7 mouse cellular contexts compared by ENCODE assay signal in the genomic region with DNA sequence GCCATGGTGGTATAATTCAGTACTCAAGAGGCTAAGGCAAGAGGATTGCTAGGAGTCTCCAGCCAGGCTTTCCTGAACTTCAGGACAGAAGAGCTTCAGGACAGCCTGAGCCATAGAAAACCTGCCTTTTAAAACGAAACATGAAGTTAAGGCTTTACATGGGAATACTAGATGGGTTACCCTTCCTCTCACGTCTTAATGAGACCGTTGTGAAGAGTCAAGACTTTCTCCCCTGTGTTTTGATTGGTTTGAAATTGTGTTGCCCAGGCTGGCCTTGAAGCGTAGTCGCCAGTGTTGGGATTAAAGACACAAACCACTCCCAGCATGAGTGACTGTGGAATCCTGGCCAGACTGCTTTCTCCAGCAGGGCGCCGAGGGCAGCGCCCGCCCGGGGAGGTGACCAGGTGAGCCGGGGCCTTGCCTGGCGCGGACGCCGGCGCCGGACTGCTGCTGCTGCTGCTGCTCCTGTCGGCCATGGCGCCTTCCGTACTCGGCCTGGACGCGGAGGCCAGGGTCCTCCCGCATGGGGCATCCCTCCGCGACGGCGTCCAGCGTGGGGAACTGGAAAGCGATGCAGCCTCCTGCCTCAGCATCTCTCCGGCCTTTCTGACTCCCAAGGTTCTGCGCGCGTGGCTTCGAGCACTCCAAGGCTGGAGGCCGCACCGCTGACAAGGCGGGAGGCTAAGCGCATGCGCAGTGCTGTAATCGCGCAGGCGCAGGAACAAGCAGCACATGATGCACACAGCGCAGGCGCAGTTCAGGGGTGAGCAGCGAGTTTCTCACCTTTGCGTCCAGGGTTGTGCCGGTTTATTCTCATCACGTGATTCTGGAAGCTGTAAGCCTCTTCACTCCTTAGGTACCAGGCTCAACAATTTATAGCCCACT. TPM values are rescaled to one million over a fixed set of nuclear protein-coding genes. Genes with fewer than 3 reads are reported as not detected.
DNase-seq lines count a peak whose midpoint lies in the region; ATAC-seq and TF ChIP-seq lines count a peak whose summit lies in the region.

No protein-coding gene starts in this region.

- DNase-seq in 3134 (ENCODE audit: extremely low read depth, insufficient read length, low spot score) (peak; percentile 58), A20 (ENCODE audit: low read depth, low spot score) (peak; percentile 28), MN1 (ENCODE audit: low spot score) (no peak)
- DNase-seq in hindbrain, embryonic 11.5 days (ENCODE audit: low spot score), result no peak
- DNase-seq in liver, postnatal 0 days, result no peak
- DNase-seq in frontal cortex, postnatal 36 days (ENCODE audit: low spot score in 2 of 2), result no peak
- no peak for DNase-seq in cerebellum, postnatal 4 days (ENCODE audit: low spot score in 2 of 2)

- no peaks in the 10 kb centered on the region for H3K27me3 ChIP-seq in hindbrain, embryonic 11.5 days (ENCODE audit: control insufficient read depth, insufficient read depth, low read length)
- H3K27me3 ChIP-seq in liver, postnatal 0 days (ENCODE audit: insufficient read depth, low read length), result no peaks in the 10 kb centered on the region

- H3K36me3 ChIP-seq in hindbrain, embryonic 11.5 days (ENCODE audit: control insufficient read depth, insufficient read depth, low read length), result peaks cover 15% of the 10 kb centered on the region
- peaks cover 67% of the 10 kb centered on the region for H3K36me3 ChIP-seq in liver, postnatal 0 days (replicated peaks; ENCODE audit: insufficient read depth, low read length)

- WGBS in hindbrain, embryonic 11.5 days, result 90% methylated on average over 49 of the region's 49 CpGs
- whole genome bisulfite sequencing in liver, postnatal 0 days (ENCODE audit: insufficient replicate concordance), result 90% methylated on average over 49 of the region's 49 CpGs

- ATAC-seq in hindbrain, embryonic 11.5 days (ENCODE audit: low FRiP score), result peak; percentile 25; the same call in 1 of the 2 replicates
- ATAC-seq in liver, postnatal 0 days, result peak; percentile 22; the same call in 1 of the 2 replicates

- H3K9ac ChIP-seq in hindbrain, embryonic 11.5 days (ENCODE audit: low read depth, low read length), result no peak overlapping the region
- H3K9ac ChIP-seq in liver, postnatal 0 days (replicated peaks), result no peak overlapping the region

- no peaks in the 10 kb centered on the region for H3K9me3 ChIP-seq in hindbrain, embryonic 11.5 days (ENCODE audit: control insufficient read depth, low read length)
- no peaks in the 10 kb centered on the region for H3K9me3 ChIP-seq in liver, postnatal 0 days (ENCODE audit: low read length)

- H3K4me2 ChIP-seq in hindbrain, embryonic 11.5 days (replicated peaks; ENCODE audit: low read depth, low read length), result no peak overlapping the region
- H3K4me2 ChIP-seq in liver, postnatal 0 days (ENCODE audit: low read depth, low read length), result no peak overlapping the region

- no peak for TF ChIP-seq CTCF in liver, postnatal 0 days (IDR thresholded peaks at IDR 0.05; ENCODE audit: low read depth)

- H3K27ac ChIP-seq in hindbrain, embryonic 11.5 days (ENCODE audit: low read depth, low read length), result no peak overlapping the region
- no peak overlapping the region for H3K27ac ChIP-seq in liver, postnatal 0 days (ENCODE audit: low read depth)

- peaks cover 2% of the 10 kb centered on the region; the same call in 1 of the 2 replicates for H3K4me1 ChIP-seq in hindbrain, embryonic 11.5 days (replicated peaks; ENCODE audit: control insufficient read depth, insufficient read depth, low read length)
- peaks cover 20% of the 10 kb centered on the region for H3K4me1 ChIP-seq in liver, postnatal 0 days (ENCODE audit: insufficient read depth)

- TF ChIP-seq EP300 in liver, postnatal 0 days (IDR thresholded peaks at IDR 0.05; ENCODE audit: low read depth), result no peak

- H3K4me3 ChIP-seq in hindbrain, embryonic 11.5 days (ENCODE audit: low read depth, low read length), result no peak overlapping the region
- no peak overlapping the region for H3K4me3 ChIP-seq in liver, postnatal 0 days (ENCODE audit: low read depth, low read length)

RNA-seq across cellular contexts. Expression of a gene that starts 0.4 kb away (rescaled TPM):
- 0.05 and 0.08 TPM in 2 replicates for polyA plus RNA-seq in hindbrain, embryonic 11.5 days (2014; fragmentation: Nextera tagmentation; extraction: Ambion mirVana)
- polyA plus RNA-seq in liver, postnatal 0 days (2015; fragmentation: Nextera tagmentation; extraction: Ambion mirVana), result not detected in 2 replicates

RNA-seq across cellular contexts. Expression of a gene that starts 7.3 kb away (rescaled TPM):
- polyA plus RNA-seq in hindbrain, embryonic 11.5 days (2014; fragmentation: Nextera tagmentation; extraction: Ambion mirVana), result 41.8 and 43.6 TPM in 2 replicates
- 28.7 and 31.8 TPM in 2 replicates for polyA plus RNA-seq in liver, postnatal 0 days (2015; fragmentation: Nextera tagmentation; extraction: Ambion mirVana)

RNA-seq across cellular contexts. Expression of a gene that starts 38.9 kb away (rescaled TPM):
- polyA plus RNA-seq in hindbrain, embryonic 11.5 days (2014; fragmentation: Nextera tagmentation; extraction: Ambion mirVana), result 55.0 and 63.6 TPM in 2 replicates
- 271 and 289 TPM in 2 replicates for polyA plus RNA-seq in liver, postnatal 0 days (2015; fragmentation: Nextera tagmentation; extraction: Ambion mirVana)

Comparison
In these comparisons a context has a peak if more than half of its experiments do, and no peak if none do; other contexts are left out.
1. DNase-seq: peak in 3134 (single experiment) and A20 (single experiment); none in hindbrain, embryonic 11.5 days (single experiment), liver, postnatal 0 days (single experiment), frontal cortex, postnatal 36 days (0 of 2), MN1 (single experiment) and cerebellum, postnatal 4 days (0 of 2).